ENCODE assay signal across 11 mouse cellular contexts in the genomic region with DNA sequence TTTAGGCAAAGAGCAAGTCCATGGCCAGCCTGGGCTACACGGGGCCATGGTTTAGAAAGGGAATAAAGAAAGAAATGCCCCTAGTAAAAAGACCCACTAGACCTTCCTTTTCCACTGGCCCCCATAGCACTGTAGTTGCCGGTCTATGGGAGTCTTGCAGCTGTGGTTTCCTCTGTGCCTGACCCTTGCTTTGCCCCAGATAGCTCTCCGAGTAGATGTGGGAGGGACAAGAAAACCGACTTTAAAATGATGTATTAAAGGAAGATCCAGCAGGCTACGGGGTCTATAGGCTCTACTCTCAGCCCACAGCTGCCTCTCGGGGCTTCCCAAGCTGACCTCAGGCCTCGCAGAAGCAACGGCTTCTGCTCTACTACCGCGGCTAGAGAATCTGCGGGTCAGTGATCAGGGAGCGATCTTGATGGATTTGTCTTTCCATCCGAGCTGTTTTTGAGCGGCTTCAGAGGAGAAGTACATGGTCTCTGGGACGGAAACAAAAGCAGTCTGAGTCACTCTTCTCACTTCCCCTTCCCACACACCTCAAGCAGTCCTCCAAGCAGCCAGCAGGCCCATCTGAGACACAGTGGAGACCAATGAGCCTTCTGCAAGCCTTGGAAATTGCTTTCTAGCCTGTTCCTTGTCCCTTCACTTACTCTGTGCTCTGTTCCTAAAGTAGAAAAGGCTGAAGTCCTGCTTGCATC.
DNase-seq lines count a peak whose midpoint lies in the region; ATAC-seq lines count a peak whose summit lies in the region.
"Had no signal": no experiment of that assay in that cellular context is flagged by ENCODE, and none has a peak within 500 bp of the region (broad histone marks: within the 10 kb centered on the region; RNA-seq: fewer than 3 reads in every experiment).

No protein-coding gene starts in this region.

- no peak overlapping the region for H3K9ac ChIP-seq in heart, embryonic 12.5 days
- no peak overlapping the region for H3K9ac ChIP-seq in neural tube, embryonic 15.5 days (replicated peaks)
- H3K9ac ChIP-seq in heart, embryonic 15.5 days: no peak overlapping the region

- H3K9me3 ChIP-seq in heart, embryonic 12.5 days (replicated peaks): no peaks in the 10 kb centered on the region
- no peaks in the 10 kb centered on the region for H3K9me3 ChIP-seq in neural tube, embryonic 15.5 days (replicated peaks)
- no peaks in the 10 kb centered on the region for H3K9me3 ChIP-seq in heart, embryonic 15.5 days (replicated peaks)

- 75% methylated on average over 15 of the region's 15 CpGs for WGBS in heart, embryonic 12.5 days
- WGBS in neural tube, embryonic 15.5 days: 89% methylated on average over 15 of the region's 15 CpGs
- 73% methylated on average over 15 of the region's 15 CpGs for WGBS in heart, embryonic 15.5 days

- peaks cover 6% of the 10 kb centered on the region; the same call in 1 of the 2 replicates for H3K4me1 ChIP-seq in heart, embryonic 12.5 days (replicated peaks)
- H3K4me1 ChIP-seq in neural tube, embryonic 15.5 days: peaks cover 17% of the 10 kb centered on the region
- H3K4me1 ChIP-seq in heart, embryonic 15.5 days (replicated peaks): no peaks in the 10 kb centered on the region

- H3K4me2 ChIP-seq in heart, embryonic 12.5 days: no peak overlapping the region
- no peak overlapping the region for H3K4me2 ChIP-seq in neural tube, embryonic 15.5 days
- 0 out of 2 replicates have a peak overlapping the region, but pooled peaks have one; percentile 10 for H3K4me2 ChIP-seq in heart, embryonic 15.5 days

- no peak overlapping the region for H3K4me3 ChIP-seq in heart, embryonic 12.5 days
- H3K4me3 ChIP-seq in neural tube, embryonic 15.5 days (replicated peaks): no peak overlapping the region
- H3K4me3 ChIP-seq in heart, embryonic 15.5 days: no peak overlapping the region
- H3K4me3 ChIP-seq: heart, adult 2 months had no signal

- H3K27me3 ChIP-seq in heart, embryonic 12.5 days (replicated peaks): no peaks in the 10 kb centered on the region
- no peaks in the 10 kb centered on the region for H3K27me3 ChIP-seq in neural tube, embryonic 15.5 days (replicated peaks)
- H3K27me3 ChIP-seq in heart, embryonic 15.5 days: no peaks in the 10 kb centered on the region

- no peaks in the 10 kb centered on the region for H3K36me3 ChIP-seq in heart, embryonic 12.5 days
- H3K36me3 ChIP-seq in neural tube, embryonic 15.5 days: no peaks in the 10 kb centered on the region
- no peaks in the 10 kb centered on the region for H3K36me3 ChIP-seq in heart, embryonic 15.5 days

- DNase-seq in heart, adult 11 months: peak; percentile 96
- no peak for DNase-seq in neural tube, embryonic 10.5 days (ENCODE audit: extremely low spot score, low spot score)
- DNase-seq in skeletal muscle tissue, adult 2 months (ENCODE audit: low read depth, low spot score): peak; percentile 22
- no peak for DNase-seq in urinary bladder, postnatal 36 days (ENCODE audit: low spot score in 2 of 2)
- no peak for DNase-seq in adrenal gland, postnatal 25 days
- DNase-seq: adrenal gland, adult 8-10 months; kidney, postnatal 14 days had no signal

- ATAC-seq in heart, embryonic 12.5 days (ENCODE audit: insufficient number of reproducible peaks, low FRiP score): no peak
- ATAC-seq in neural tube, embryonic 15.5 days (ENCODE audit: low FRiP score): no peak
- no peak for ATAC-seq in heart, embryonic 15.5 days (replicated peaks; ENCODE audit: insufficient number of reproducible peaks, insufficient read depth, low FRiP score, low read depth)

- H3K27ac ChIP-seq in heart, embryonic 12.5 days (ENCODE audit: poor library complexity, severe bottlenecking): no peak overlapping the region
- peak overlapping the region; percentile 56; the same call in 1 of the 2 replicates for H3K27ac ChIP-seq in neural tube, embryonic 15.5 days (replicated peaks)
- no peak overlapping the region for H3K27ac ChIP-seq in heart, embryonic 15.5 days
- H3K27ac ChIP-seq: heart, adult 2 months had no signal

Comparison
In these comparisons a context has a peak if more than half of its experiments do, and no peak if none do; other contexts are left out.
1. DNase-seq: peak in heart, adult 11 months (single experiment) and skeletal muscle tissue, adult 2 months (single experiment); none in neural tube, embryonic 10.5 days (single experiment), urinary bladder, postnatal 36 days (0 of 2) and adrenal gland, postnatal 25 days (single experiment).